Mouse (Mus musculus) heart, embryonic 14.5 days (tissue): Measurements from ENCODE around the gene Hoxd9. TPM values are rescaled to one million over a fixed set of nuclear protein-coding genes. Genes with fewer than 3 reads are reported as not detected.

Source experiments
- ATAC-seq: fragments of 200-750 bp; cut with Nextera tagmentation; 2 replicates; pipeline ENCODE4 v1.8.0; 2017; ENCODE audit warnings: low read depth, moderate TSS enrichment; ENCODE audit not compliant: insufficient number of reproducible peaks, insufficient read depth, low FRiP score
- H3K27ac ChIP-seq, 2 experiments: fragments of 200-500 bp in 1 of 2; fragments of 300-500 bp in 1 of 2; sonication (generic) in 1 of 2; replicated peaks in 1 of 2; 2 replicates each; pipeline ENCODE4 v1.5.1; 2012 to 2014; ENCODE audit warnings: low read depth in 2 of 2, low read length in 2 of 2, control low read depth in 1 of 2, mild to moderate bottlenecking in 1 of 2, mixed read lengths in 1 of 2; ENCODE audit not compliant: control insufficient read depth in 1 of 2, insufficient read depth in 1 of 2
- H3K27me3 ChIP-seq: fragments of 300-500 bp; sonication (generic); 2 replicates; pipeline ENCODE4 v1.6.1; 2014; ENCODE audit warnings: mild to moderate bottlenecking, low read length, control low read depth; ENCODE audit not compliant: control insufficient read depth, insufficient read depth
- H3K36me3 ChIP-seq: fragments of 300-500 bp; sonication (generic); 2 replicates; pipeline ENCODE4 v1.6.1; 2014; ENCODE audit warnings: mild to moderate bottlenecking, control low read depth, low read length, mixed read lengths; ENCODE audit not compliant: control insufficient read depth, insufficient read depth
- H3K4me1 ChIP-seq, 2 experiments: fragments of 200-500 bp in 1 of 2; fragments of 300-500 bp in 1 of 2; sonication (generic) in 1 of 2; 2 replicates each; pipeline ENCODE4 v1.6.1; 2012 to 2014; ENCODE audit warnings: low read length in 2 of 2, control low read depth in 1 of 2, mixed read lengths in 1 of 2; ENCODE audit not compliant: control insufficient read depth in 2 of 2, insufficient read depth in 2 of 2
- H3K4me2 ChIP-seq: fragments of 300-500 bp; sonication (generic); 2 replicates; pipeline ENCODE4 v1.6.1; 2014; ENCODE audit warnings: mild to moderate bottlenecking, low read length
- H3K4me3 ChIP-seq, 2 experiments: fragments of 200-500 bp in 1 of 2; fragments of 300-500 bp in 1 of 2; sonication (generic) in 1 of 2; 2 replicates each; pipeline ENCODE4 v1.5.1; 2012 to 2014; ENCODE audit warnings: low read length in 2 of 2, mild to moderate bottlenecking in 2 of 2, control low read depth in 1 of 2, low read depth in 1 of 2, moderate library complexity in 1 of 2; ENCODE audit not compliant: control insufficient read depth in 1 of 2, insufficient read depth in 1 of 2
- H3K9ac ChIP-seq: fragments of 300-500 bp; sonication (generic); 2 replicates; pipeline ENCODE4 v1.6.1; 2014; ENCODE audit warnings: mild to moderate bottlenecking, low read length
- H3K9me3 ChIP-seq: fragments of 300-500 bp; sonication (generic); 2 replicates; pipeline ENCODE4 v1.6.1; 2016; ENCODE audit warnings: low read length, control low read depth; ENCODE audit not compliant: control insufficient read depth
- WGBS: fragments of 180-500 bp; shearing (Covaris S2); extraction: QIAGEN DNeasy Blood & Tissue Kit; methylation state at CpG from one replicate; pipeline ENCODE4 v1.1.7; 2014; 5-methylcytosine and 5-hydroxymethylcytosine counted together
- polyA plus RNA-seq: library from polyadenylated mRNA; unstranded; fragments of >200 nt; fragmentation: Nextera tagmentation; extraction: Ambion mirVana; gene quantifications from 2 replicates; pipeline ENCODE4 v1.2.1, GENCODE M21; 2014

Gene Hoxd9
- polyA plus RNA-seq, 1 experiment from 2014 or later: 0.22 TPM

GRCm38 (mm10) chr2:74733317-74733661 is 35.8 kb downstream of the Hoxd9 start:
- peaks cover 0 to 11% of the 10 kb centered on the region in 2 experiments; a peak in 3 of 4 replicates for H3K4me1 ChIP-seq
- no peak overlapping the region for H3K9ac ChIP-seq
- no peaks in the 10 kb centered on the region for H3K9me3 ChIP-seq
- H3K4me2 ChIP-seq: no peak overlapping the region
- ATAC-seq: no peak
- H3K4me3 ChIP-seq: no peak overlapping the region
- under 1% methylated on average over 16 of the region's 16 CpGs for WGBS
- H3K27ac ChIP-seq: no peak overlapping the region
- H3K27me3 ChIP-seq: peaks cover 98% of the 10 kb centered on the region
- H3K36me3 ChIP-seq: no peaks in the 10 kb centered on the region

- H3K4me1 ChIP-seq: peaks cover 0 to 11% of the 10 kb centered on the region in 2 experiments; a peak in 3 of 4 replicates
- H3K27ac ChIP-seq: no peak overlapping the region
- no peaks in the 10 kb centered on the region for H3K9me3 ChIP-seq
- ATAC-seq: no peak
- no peak overlapping the region for H3K9ac ChIP-seq
- H3K27me3 ChIP-seq: peaks cover 98% of the 10 kb centered on the region
- WGBS: 4% methylated on average over 6 of the region's 6 CpGs
- H3K36me3 ChIP-seq: no peaks in the 10 kb centered on the region
- no peak overlapping the region for H3K4me2 ChIP-seq
- no peak overlapping the region for H3K4me3 ChIP-seq
Observed at GRCm38 (mm10) chr2:74733765-74734164, 36.2 kb downstream of the Hoxd9 start.

DNA sequence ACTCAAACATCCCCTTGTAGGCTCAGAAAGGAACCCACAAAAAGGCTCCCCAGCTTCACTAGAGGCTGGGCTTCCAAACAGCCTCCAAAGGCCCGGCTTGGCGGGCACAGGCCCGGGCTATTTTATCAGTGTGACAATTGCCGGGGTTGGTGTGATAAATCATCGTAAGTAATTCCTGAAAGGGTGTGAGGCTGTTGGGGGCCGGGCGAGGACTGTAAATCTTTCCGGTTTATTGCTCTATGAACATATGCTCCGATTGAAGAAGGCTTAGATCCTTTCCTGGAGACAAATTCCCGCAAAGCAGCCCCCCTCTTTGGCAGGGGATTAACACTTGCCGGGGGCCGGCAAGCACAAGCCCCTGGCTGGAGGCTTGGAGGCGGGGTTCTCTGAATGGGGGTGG is 36.9 kb downstream of the Hoxd9 start:
- 1% methylated on average over 13 of the region's 13 CpGs for WGBS
- Histone ChIP-seq H3K4me1 (peaks cover 0 to 11% of the 10 kb centered on the region in 2 experiments; a peak in 3 of 4 replicates), H3K4me3 (no peak overlapping the region), H3K36me3 (no peaks in the 10 kb centered on the region), H3K9me3 (no peaks in the 10 kb centered on the region), H3K9ac (no peak overlapping the region), H3K4me2 (no peak overlapping the region), H3K27ac (no peak overlapping the region), H3K27me3 (peaks cover 98% of the 10 kb centered on the region)
- no peak for ATAC-seq

GRCm38 (mm10) chr2:74734996-74735811 is 37.7 kb downstream of the Hoxd9 start:
- under 1% methylated on average over 27 of the region's 27 CpGs for WGBS
- H3K9me3 ChIP-seq: no peaks in the 10 kb centered on the region
- no peak overlapping the region for H3K9ac ChIP-seq
- H3K36me3 ChIP-seq: no peaks in the 10 kb centered on the region
- no peak overlapping the region; a peak in 1 of 4 replicates for H3K4me3 ChIP-seq
- no peak overlapping the region for H3K4me2 ChIP-seq
- ATAC-seq: no peak
- H3K27me3 ChIP-seq: peaks cover 99% of the 10 kb centered on the region
- no peak overlapping the region for H3K27ac ChIP-seq
- peaks cover 0 to 11% of the 10 kb centered on the region in 2 experiments; a peak in 3 of 4 replicates for H3K4me1 ChIP-seq

DNA sequence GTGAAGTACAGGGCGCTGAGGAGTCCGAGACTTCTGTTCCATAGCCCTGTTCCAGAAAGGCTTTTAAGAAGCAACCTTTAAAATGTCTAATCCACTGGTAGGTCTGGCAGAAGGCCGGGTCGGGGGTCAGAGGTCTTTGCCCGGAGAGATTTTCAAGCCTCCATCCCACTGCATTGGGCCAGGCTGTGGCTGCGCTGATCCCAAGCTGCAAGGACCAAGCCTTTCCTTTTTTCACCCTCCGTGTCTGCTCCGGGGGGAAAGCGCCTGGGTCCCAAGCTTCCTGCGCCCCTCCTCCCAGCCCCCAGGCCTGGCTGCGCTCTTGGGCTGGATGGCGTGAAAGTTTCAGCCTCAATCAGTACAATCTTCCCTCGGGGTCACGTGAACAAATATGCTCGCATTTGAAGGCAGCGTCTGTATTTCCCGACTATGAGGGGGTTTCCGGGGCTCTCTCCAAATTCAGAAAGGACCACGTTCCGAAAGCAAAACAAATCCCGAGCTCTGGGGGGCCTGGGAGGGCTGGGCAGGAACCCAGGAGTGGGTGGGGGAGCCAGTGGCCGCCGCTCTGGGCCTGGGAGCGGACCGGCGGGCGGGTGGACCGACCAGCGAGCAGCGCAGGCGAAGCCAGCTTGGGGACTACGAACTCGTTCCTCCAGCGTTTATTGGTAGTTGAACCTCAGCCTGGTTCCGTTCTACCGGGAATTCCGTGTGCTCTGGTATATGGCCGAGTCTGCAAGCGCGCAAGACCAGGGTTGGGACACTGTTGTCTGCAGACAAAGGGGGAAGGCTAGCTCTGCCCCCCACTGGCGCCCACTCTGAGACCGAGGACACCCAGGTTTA is 38.5 kb downstream of the Hoxd9 start:
- H3K9ac ChIP-seq: no peak overlapping the region; the same call in 1 of the 2 replicates
- no peak for ATAC-seq
- H3K4me1 ChIP-seq: peaks cover 0 to 11% of the 10 kb centered on the region in 2 experiments; a peak in 3 of 4 replicates
- H3K36me3 ChIP-seq: no peaks in the 10 kb centered on the region
- peak overlapping the region in 1 of 2 experiments; percentile 23; a peak in 2 of 4 replicates for H3K4me3 ChIP-seq
- H3K27me3 ChIP-seq: peaks cover 97% of the 10 kb centered on the region
- peak overlapping the region; percentile 42 for H3K4me2 ChIP-seq
- no peaks in the 10 kb centered on the region for H3K9me3 ChIP-seq
- H3K27ac ChIP-seq: no peak overlapping the region
- 1% methylated on average over 42 of the region's 42 CpGs for WGBS

- peaks cover 96% of the 10 kb centered on the region for H3K27me3 ChIP-seq
- no peaks in the 10 kb centered on the region for H3K9me3 ChIP-seq
- peak overlapping the region; percentile 42; the same call in 1 of the 2 replicates for H3K4me2 ChIP-seq
- peaks cover 0 to 11% of the 10 kb centered on the region in 2 experiments; a peak in 3 of 4 replicates for H3K4me1 ChIP-seq
- H3K27ac ChIP-seq: no peak overlapping the region
- no peak overlapping the region for H3K4me3 ChIP-seq
- no peaks in the 10 kb centered on the region for H3K36me3 ChIP-seq
- 4% methylated on average over 15 of the region's 15 CpGs for WGBS
- no peak overlapping the region; the same call in 1 of the 2 replicates for H3K9ac ChIP-seq
- ATAC-seq: no peak
Observed at GRCm38 (mm10) chr2:74736688-74737577, 39.4 kb downstream of the Hoxd9 start.

GRCm38 (mm10) chr2:74737578-74738070 is 40.1 kb downstream of the Hoxd9 start:
- H3K4me2 ChIP-seq: no peak overlapping the region
- 3% methylated on average over 7 of the region's 7 CpGs for WGBS
- peaks cover 0 to 9% of the 10 kb centered on the region in 2 experiments; a peak in 3 of 4 replicates for H3K4me1 ChIP-seq
- no peak overlapping the region for H3K27ac ChIP-seq
- no peak for ATAC-seq
- H3K9me3 ChIP-seq: no peaks in the 10 kb centered on the region
- H3K27me3 ChIP-seq: peaks cover 96% of the 10 kb centered on the region
- H3K4me3 ChIP-seq: no peak overlapping the region
- no peaks in the 10 kb centered on the region for H3K36me3 ChIP-seq
- no peak overlapping the region for H3K9ac ChIP-seq
